Mouse (Mus musculus) kidney, postnatal 0 days (tissue): ENCODE results near the gene Cd19. TPM values are rescaled to one million over a fixed set of nuclear protein-coding genes. Genes with fewer than 3 reads are reported as not detected.
"Not testable (repeated sequence)": the region's sequence is repeated elsewhere in the genome, so short reads cannot be mapped to it uniquely, and the experiment has no call there.

ENCODE experiments used
- ATAC-seq: fragments of 200-750 bp; cut with Nextera tagmentation; replicated peaks from 2 replicates; pipeline ENCODE4 v1.8.0; 2017; ENCODE audit warnings: low read depth, moderate number of reproducible peaks, moderate TSS enrichment, moderate library complexity; ENCODE audit not compliant: low FRiP score
- DNase-seq: peaks from one replicate; pipeline ENCODE4 v3.0.0-alpha.2; 2016; ENCODE audit warnings: low spot score
- H3K27ac ChIP-seq: fragments of 300-500 bp; sonication (generic); 2 replicates; pipeline ENCODE4 v1.5.1; 2014; ENCODE audit warnings: mild to moderate bottlenecking
- H3K27me3 ChIP-seq: fragments of 300-500 bp; sonication (generic); 2 replicates; pipeline ENCODE4 v1.6.1; 2014; ENCODE audit warnings: low read length, mixed read lengths; ENCODE audit not compliant: insufficient read depth
- H3K36me3 ChIP-seq: fragments of 300-500 bp; sonication (generic); 2 replicates; pipeline ENCODE4 v1.6.1; 2014; ENCODE audit warnings: low read length, mixed read lengths; ENCODE audit not compliant: insufficient read depth
- H3K4me1 ChIP-seq: fragments of 300-500 bp; sonication (generic); replicated peaks from 2 replicates; pipeline ENCODE4 v1.6.1; 2014; ENCODE audit warnings: antibody characterized with exemption, low read length, mixed read lengths; ENCODE audit not compliant: insufficient read depth
- H3K4me2 ChIP-seq: fragments of 300-500 bp; sonication (generic); 2 replicates; pipeline ENCODE4 v1.6.1; 2014; ENCODE audit warnings: mild to moderate bottlenecking, low read length, moderate library complexity, mixed read lengths
- H3K4me3 ChIP-seq: fragments of 300-500 bp; sonication (generic); replicated peaks from 2 replicates; pipeline ENCODE4 v1.5.1; 2014; ENCODE audit warnings: low read depth, low read length
- H3K9ac ChIP-seq: fragments of 300-500 bp; sonication (generic); 2 replicates; pipeline ENCODE4 v1.6.1; 2014; ENCODE audit warnings: low read depth, low read length
- H3K9me3 ChIP-seq: fragments of 300-500 bp; sonication (generic); replicated peaks from 2 replicates; pipeline ENCODE4 v1.6.1; 2016; ENCODE audit warnings: low read length, inconsistent platforms, mixed read lengths
- CTCF ChIP-seq: IDR thresholded peaks from 2 replicates; pipeline ENCODE4 v1.5.1; 2016; ENCODE audit warnings: antibody characterized with exemption, low read depth, mild to moderate bottlenecking, moderate library complexity
- WGBS: fragments of 180-500 bp; shearing (Covaris S2); extraction: QIAGEN DNeasy Blood & Tissue Kit; methylation state at CpG from one replicate; pipeline ENCODE4 v1.1.7; 2014; 5-methylcytosine and 5-hydroxymethylcytosine counted together
- polyA plus RNA-seq: library from polyadenylated mRNA; unstranded; fragments of >200 nt; fragmentation: Nextera tagmentation; extraction: Ambion mirVana; gene quantifications from 2 replicates; pipeline ENCODE4 v1.2.1, GENCODE M21; 2015

Gene Cd19
- polyA plus RNA-seq, 1 experiment from 2014 or later = 0.16 TPM

DNA sequence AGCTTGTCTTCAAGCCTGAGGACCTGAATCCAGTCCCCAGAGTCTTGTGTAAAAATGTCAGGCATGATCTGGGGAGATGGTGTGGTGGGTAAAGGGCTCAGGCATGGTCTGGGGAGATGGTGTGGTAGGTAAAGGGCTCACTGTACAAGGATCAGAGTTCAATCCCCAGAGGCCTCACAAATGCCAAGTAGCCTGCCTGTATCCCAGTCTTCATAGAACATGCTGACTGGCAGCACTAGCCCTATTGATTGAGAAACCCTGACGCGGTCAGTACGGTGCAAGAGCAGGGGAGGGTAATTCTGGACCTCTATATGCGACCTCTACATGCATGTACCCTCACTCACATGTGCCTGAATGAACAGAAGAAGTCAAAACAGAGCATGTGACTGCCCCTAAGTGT is 2.9 kb upstream of the Cd19 start:
- WGBS = 91% methylated on average over 4 of the region's 4 CpGs
- Histone ChIP-seq H3K9me3 (no peaks in the 10 kb centered on the region), H3K27ac (no peak overlapping the region), H3K27me3 (no peaks in the 10 kb centered on the region), H3K4me3 (no peak overlapping the region), H3K9ac (no peak overlapping the region), H3K36me3 (no peaks in the 10 kb centered on the region), H3K4me1 (no peaks in the 10 kb centered on the region), H3K4me2 (no peak overlapping the region)
- no peak for TF ChIP-seq CTCF
- DNase-seq = no peak
- no peak for ATAC-seq

DNA sequence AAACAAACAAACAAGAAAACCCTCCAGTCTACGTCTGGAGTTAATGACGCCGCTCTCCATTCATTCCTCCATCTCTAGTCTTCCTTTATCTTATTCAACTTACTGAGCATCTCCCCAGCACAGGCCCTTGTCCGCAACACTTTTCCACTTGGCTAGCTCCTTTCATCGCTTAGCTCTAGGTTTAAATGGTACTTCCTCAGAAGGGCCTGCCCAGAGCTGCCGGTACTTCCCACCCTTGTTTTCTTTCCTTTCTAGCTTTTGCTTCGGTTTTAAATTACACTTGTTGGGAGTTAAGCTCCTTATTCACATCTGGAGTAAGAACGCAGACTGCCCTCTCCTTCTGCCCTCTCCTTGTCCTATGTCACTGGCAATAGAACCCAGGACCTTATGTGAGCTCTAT is 2.4 kb upstream of the Cd19 start:
- H3K27ac ChIP-seq = no peak overlapping the region

DNA sequence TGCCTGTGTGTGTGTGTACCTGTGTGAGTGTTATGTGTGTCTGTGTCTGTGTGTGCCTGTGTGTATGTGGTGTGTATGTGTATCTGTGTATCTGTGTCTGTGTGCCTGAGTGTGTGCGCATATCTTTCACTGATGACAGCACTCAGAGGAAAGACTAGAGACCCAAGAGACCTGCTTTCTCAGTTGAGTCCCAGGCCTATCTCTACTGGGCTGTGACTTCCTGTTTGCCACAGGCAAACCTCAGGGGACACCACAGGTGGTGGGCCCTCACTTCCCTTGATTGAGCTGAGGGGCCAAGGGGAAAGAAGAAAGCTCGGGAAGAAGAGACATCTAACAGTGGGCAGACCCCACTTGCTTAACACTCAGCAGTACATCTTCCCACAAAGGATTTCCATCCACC is 1.9 kb upstream of the Cd19 start:
- WGBS = 55% methylated on average over 2 of the region's 2 CpGs
- H3K27me3 ChIP-seq = no peaks in the 10 kb centered on the region
- H3K27ac ChIP-seq = no peak overlapping the region
- ATAC-seq (no peak), DNase-seq (no peak)
- H3K4me2 ChIP-seq = no peak overlapping the region
- no peaks in the 10 kb centered on the region for H3K4me1 ChIP-seq
- TF ChIP-seq CTCF = no peak
- H3K9ac ChIP-seq = no peak overlapping the region
- H3K9me3 ChIP-seq = no peaks in the 10 kb centered on the region
- H3K4me3 ChIP-seq = no peak overlapping the region
- H3K36me3 ChIP-seq = no peaks in the 10 kb centered on the region

More for the DNA sequence above, 2.4 kb upstream of the Cd19 start:
- no peaks in the 10 kb centered on the region for H3K36me3 ChIP-seq
- no peak for ATAC-seq
- TF ChIP-seq CTCF = no peak
- no peak for DNase-seq
- H3K9ac ChIP-seq = no peak overlapping the region
- WGBS = 39% methylated on average over 8 of the region's 8 CpGs
- no peaks in the 10 kb centered on the region for H3K27me3 ChIP-seq
- no peaks in the 10 kb centered on the region for H3K4me1 ChIP-seq
- no peak overlapping the region for H3K4me3 ChIP-seq
- no peaks in the 10 kb centered on the region for H3K9me3 ChIP-seq
- H3K4me2 ChIP-seq = no peak overlapping the region

DNA sequence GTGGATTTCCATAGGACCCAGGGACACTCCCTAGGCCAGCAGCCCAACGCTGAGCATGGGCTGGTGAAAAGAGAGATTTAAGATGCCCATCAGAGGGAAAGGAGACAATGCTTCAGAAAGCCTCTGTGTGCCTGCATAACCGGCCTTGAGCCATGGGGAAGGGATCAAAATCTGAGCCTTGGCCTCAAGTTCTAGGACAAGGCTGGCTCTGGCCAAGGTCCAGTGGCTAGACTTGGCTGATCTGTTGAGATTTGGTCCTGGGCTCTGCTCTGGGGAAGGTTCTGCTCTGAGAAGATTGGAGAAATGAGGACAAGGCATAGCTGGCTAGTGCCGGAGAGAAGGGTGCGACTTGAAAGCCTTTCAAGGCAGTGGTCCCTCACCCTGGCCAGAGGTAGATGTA is 3.6 kb downstream of the Cd19 start:
- no peaks in the 10 kb centered on the region for H3K4me1 ChIP-seq

DNA sequence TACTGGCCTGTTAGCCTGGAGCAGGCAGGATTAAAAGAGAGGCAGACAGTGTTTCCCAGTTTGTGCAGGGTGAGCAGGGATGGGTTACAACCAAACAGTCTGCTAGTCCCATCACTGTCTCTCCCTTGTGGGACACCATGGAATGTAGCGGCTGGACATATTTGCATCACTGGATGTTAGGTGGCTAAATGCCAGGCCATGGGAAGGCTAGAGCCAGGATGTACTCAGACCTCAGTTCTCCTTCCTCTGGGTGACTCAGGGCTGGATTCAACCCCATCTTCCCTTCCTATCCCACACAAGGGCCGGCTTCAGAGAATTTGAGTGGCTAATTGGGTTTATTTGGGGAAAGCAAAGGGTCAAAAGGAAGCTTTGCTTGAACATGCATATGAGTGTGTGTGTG is 6.0 kb downstream of the Cd19 start:
- H3K9me3 ChIP-seq = no peaks in the 10 kb centered on the region
- WGBS = 64% methylated on average over 2 of the region's 2 CpGs
- no peaks in the 10 kb centered on the region for H3K36me3 ChIP-seq
- no peak for TF ChIP-seq CTCF
- H3K27ac ChIP-seq = no peak overlapping the region
- ATAC-seq = no peak
- no peaks in the 10 kb centered on the region for H3K27me3 ChIP-seq
- peak; percentile 16 for DNase-seq
- no peak overlapping the region for H3K9ac ChIP-seq
- H3K4me3 ChIP-seq = no peak overlapping the region
- H3K4me1 ChIP-seq = no peaks in the 10 kb centered on the region
- no peak overlapping the region for H3K4me2 ChIP-seq

More for the DNA sequence above, 3.6 kb downstream of the Cd19 start:
- no peak for DNase-seq
- ATAC-seq = no peak
- Histone ChIP-seq H3K4me3 (no peak overlapping the region), H3K9me3 (no peaks in the 10 kb centered on the region), H3K27me3 (no peaks in the 10 kb centered on the region), H3K4me2 (no peak overlapping the region), H3K9ac (no peak overlapping the region), H3K36me3 (no peaks in the 10 kb centered on the region), H3K27ac (no peak overlapping the region)
- no peak for TF ChIP-seq CTCF
- WGBS = 90% methylated on average over 4 of the region's 4 CpGs

DNA sequence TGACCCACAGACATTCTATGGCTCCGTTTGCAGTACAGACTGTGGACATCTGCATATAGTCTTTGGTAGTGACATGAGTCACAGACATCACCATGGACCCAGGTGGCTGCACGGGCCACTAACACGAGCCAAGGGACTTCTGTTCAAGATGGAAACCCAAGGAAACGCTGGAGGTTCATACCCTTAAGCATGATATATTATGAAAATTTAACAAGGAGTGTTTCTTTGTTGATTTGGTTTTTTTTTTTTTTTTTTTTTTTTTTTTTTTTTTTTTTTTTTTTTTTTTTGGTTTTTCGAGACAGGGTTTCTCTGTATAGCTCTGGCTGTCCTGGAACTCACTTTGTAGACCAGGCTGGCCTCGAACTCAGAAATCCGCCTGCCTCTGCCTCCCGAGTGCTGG is 12.2 kb downstream of the Cd19 start:
- H3K4me2 ChIP-seq, H3K27ac ChIP-seq, ATAC-seq, H3K9ac ChIP-seq, H3K4me1 ChIP-seq, DNase-seq, H3K9me3 ChIP-seq, H3K4me3 ChIP-seq, H3K36me3 ChIP-seq, H3K27me3 ChIP-seq: not testable (repeated sequence)
- WGBS = 74% methylated on average over 8 of the region's 8 CpGs

DNA sequence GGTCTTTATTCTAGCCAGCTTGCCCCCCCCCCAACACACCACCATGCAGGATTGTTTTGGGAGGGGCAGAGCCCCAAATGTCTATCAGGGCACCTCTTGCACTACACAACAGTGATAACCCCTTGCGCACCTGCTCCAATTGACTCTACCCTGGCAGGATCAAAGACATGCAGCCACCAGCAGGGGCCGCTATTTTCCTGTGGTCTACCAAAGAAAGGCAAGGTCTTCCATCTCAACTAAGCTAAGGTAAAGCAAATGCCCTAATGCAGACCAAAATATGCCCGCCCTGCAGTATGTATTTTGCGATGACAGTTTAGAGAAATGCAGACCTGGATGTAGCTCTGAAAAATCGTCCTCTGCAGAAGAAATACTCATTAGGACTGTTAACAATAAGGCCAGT is 15.1 kb downstream of the Cd19 start:
- Histone ChIP-seq H3K27me3 (no peaks in the 10 kb centered on the region), H3K27ac (no peak overlapping the region), H3K4me2 (no peak overlapping the region), H3K4me3 (no peak overlapping the region), H3K36me3 (no peaks in the 10 kb centered on the region), H3K9me3 (no peaks in the 10 kb centered on the region), H3K4me1 (no peaks in the 10 kb centered on the region), H3K9ac (no peak overlapping the region)
- TF ChIP-seq CTCF = peak; percentile 91
- DNase-seq (peak; percentile 88), ATAC-seq (no peak)
- WGBS = 7% methylated on average over 5 of the region's 5 CpGs
